Mouse (Mus musculus) CD8-positive naive resting alpha-beta T cell, adult 2 months (primary cell): ENCODE measurements around the gene Tent4b.
"Not testable (repeated sequence)": the region's sequence is repeated elsewhere in the genome, so short reads cannot be mapped to it uniquely, and the experiment has no call there.

Source experiments
- DNase-seq, 2 experiments: peaks; one replicate each; pipeline ENCODE4 v3.0.0; 2022; ENCODE audit warnings: low read depth in 2 of 2, low spot score in 2 of 2

Tent4b gene

DNA sequence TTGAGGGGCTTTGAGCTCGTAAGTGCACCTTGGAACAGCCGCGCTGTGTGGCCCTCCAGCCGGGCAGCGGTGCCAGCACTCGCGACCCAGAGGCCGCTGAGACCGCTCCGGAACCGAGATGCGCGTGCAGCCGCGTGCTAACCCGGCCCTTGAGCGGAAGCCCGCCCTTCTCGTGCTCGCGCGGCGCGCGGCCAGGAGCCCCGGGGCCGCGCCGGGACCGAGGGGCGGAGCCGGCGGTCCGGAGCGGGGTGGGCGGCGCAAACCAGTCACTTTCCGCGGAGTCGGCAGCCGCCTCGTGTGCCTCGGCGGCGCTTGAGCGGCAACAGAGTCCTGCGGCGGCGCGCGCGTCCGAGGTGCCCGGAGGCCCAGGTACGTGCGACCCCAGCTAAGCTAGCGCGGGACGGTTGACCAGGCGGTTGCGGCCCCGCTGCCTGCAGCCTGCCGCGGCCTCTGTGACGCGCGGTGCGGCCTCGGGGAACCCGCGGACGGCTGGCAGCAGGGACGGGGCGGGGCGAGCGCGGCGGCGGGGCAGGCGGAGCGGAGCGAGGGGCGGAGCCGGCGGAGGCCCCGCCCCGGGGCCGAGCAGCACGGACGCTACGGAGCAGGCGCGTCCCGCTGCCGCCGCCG lies at the start of gene Tent4b:
Tent4b (plus strand) TSS at position 269 of the 627 bp plus-strand sequence.
- DNase-seq: peak; percentile 89 to 91

- no peak for DNase-seq
Observed at GRCm38 (mm10) chr8:88150910-88151371, 48.1 kb upstream of the Tent4b start.

- DNase-seq: no peak
Observed at GRCm38 (mm10) chr8:88160237-88160995, 38.6 kb upstream of the Tent4b start.

DNA sequence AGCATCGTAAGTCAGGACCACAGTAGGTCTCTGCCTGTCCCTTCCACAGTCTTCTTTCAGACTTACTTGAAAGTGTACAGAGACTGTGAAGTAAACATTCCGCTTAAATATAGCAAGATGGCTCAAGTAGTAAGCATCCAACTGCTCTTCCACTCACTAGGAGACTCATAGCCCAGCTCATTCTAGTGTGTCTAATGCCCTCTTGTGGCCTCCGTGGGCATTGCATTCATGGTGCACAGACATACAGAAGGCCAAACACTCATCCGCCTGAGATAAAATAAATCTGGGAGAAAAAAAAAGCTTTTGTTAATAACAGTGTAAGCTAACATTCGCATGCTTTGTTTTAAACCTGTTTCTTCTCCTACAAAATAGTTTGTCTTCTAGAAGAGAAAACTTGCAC lies 37.6 kb upstream of the Tent4b start:
- peak; percentile 66 to 74 for DNase-seq

DNA sequence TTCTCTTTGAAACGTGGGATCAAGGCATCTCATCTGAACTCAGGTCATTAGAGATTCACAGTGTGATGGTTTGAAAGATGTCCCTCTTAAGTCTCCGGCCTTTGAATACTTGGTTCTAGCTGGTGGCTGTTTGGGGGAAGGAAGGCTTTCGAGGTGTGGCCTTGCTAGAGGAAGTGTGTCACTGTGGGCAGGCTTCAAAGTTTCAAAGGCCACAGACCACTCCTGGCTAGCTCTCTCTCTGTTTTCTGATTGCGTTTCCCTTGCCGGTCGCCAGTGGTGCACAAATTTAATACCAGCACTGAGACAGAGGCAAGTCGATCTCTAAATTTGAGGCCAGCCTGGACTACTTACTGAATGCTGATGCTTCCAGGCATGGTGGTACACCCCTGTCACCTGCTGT lies 23.7 kb upstream of the Tent4b start:
- peak; percentile 42 to 54 for DNase-seq

DNA sequence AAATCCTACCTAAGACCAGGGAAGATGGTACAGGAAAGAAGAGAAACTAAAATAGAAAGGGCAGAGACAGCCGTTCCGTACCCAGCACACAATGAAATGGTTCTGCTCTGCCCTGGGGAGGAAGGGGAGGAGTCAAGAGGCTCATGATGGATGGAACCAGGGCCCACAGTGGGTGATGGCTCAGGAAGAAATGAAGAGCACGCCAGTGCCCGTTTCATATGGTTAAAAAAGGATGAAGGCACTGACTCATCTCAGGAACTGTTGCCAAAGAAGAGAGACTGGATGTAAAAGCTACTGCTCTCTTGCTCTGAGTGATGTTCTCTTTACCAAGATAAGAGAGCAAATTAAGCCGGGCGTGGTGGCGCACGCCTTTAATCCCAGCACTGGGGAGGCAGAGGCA lies 21.7 kb upstream of the Tent4b start:
- DNase-seq: no peak

- no peak for DNase-seq
Observed at GRCm38 (mm10) chr8:88183121-88183520, 15.9 kb upstream of the Tent4b start.

- no peak for DNase-seq
Observed at GRCm38 (mm10) chr8:88184914-88185313, 14.1 kb upstream of the Tent4b start.

- no peak for DNase-seq
Observed at GRCm38 (mm10) chr8:88185716-88186115, 13.3 kb upstream of the Tent4b start.

- DNase-seq: no peak
Observed at GRCm38 (mm10) chr8:88197328-88197727, 1.7 kb upstream of the Tent4b start.

- DNase-seq: no peak
Observed at GRCm38 (mm10) chr8:88198551-88198944, 465 bp upstream of the Tent4b start.

DNA sequence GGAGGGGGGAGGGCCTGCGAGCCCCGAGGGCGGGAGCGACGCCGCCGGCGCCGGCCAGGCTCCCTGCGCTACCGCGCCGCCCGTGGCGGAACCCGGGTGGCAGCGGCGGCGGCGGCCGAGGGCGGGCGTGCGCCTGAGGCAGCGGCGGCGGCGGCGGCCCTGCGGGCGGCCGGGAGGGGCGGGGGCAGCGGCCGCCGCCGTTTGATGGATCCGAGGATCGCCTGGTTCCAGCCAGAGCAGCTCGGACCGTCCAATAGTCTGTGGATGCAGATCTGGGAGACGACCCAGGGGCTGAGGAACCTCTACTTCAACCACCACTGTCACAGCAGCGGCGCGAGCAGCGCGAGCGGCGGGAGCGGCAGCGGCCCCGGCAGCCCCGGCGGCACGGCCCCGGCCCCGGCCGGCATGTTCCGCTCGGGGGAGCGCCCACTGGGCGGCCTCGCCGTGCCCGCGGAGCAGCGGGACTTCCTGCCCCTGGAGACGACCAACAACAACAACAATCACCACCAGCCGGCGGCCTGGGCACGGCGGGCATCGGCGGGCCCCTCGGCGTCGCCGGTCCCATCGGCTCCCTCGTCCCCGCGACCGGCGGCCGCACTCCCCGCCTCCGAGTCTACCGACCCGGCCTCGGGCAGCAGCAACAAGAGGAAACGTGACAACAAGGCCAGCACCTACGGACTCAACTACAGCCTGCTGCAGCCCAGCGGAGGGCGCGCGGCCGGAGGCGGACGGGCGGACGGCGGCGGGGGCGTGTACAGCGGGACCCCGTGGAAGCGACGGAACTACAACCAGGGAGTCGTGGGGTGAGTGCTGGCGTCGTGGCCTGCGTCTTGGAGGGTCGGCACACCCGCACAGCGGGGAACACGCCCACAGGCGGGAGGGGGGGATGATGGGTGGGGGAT lies 938 bp downstream of the Tent4b start:
- DNase-seq: peak; percentile 13 to 21

- no peak for DNase-seq
Observed at GRCm38 (mm10) chr8:88200724-88201495, 1.9 kb downstream of the Tent4b start.

DNA sequence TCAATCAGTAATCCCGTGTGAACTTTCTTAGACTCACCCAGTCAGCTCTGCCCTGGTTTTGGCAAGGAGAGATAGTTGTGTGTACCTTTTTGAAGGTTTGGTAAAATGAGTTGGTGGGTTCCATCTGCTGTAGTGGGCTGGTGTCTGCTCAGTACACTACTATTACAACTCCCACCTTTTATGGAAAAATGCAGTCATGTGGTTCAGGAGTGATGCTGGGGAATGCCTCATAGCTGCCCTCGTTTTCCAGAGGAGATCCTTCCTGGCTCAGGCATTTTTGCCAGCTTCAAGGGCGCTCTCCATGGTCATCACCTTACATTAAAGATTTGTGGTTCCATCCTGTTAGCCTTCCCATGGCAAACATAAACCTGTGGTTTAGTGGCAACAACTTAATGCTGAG lies 2.6 kb downstream of the Tent4b start:
- DNase-seq: no peak

- no peak for DNase-seq
Observed at GRCm38 (mm10) chr8:88206016-88206415, 7.0 kb downstream of the Tent4b start.

- no peak for DNase-seq
Observed at GRCm38 (mm10) chr8:88207121-88207821, 8.3 kb downstream of the Tent4b start.

DNA sequence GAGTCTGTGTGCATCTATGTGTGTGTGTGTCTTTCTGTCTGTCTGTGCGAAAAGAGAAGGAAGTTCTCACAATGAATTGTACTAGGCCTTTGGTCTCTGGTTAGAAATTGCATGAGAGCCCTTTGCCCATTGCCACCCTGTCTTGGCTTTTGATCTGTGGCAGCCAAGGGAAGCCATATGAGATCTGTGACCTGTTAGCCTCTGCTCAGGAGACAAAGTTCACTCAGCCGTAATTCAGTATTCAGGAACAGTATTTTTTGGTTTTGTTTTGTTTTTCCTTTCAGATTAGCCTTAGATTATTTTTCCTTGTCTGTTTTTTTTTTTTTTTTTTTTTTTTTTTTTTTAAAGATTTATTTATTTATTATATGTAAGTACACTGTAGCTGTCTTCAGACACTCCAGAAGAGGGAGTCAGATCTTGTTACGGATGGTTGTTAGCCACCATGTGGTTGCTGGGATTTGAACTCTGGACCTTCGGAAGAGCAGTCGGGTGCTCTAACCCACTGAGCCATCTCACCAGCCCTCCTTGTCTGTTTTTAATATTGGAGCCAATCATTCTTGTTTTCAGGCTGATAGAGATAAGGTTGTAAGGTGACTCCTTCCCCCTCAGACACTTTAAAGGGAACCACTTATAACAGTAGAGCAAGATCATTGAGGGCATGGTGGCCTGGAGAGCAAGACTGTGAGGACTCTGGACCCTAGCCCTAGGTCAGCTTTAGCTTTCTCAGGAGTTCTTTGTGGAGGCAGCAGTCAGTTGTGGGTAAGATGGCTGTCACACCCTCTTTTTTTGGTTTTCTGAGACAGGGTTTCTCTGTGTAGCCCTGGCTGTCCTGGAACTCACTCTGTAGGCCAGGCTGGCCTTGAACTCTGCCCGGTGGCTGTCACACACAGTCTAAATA lies 11.2 kb downstream of the Tent4b start:
- DNase-seq: not testable (repeated sequence)

DNA sequence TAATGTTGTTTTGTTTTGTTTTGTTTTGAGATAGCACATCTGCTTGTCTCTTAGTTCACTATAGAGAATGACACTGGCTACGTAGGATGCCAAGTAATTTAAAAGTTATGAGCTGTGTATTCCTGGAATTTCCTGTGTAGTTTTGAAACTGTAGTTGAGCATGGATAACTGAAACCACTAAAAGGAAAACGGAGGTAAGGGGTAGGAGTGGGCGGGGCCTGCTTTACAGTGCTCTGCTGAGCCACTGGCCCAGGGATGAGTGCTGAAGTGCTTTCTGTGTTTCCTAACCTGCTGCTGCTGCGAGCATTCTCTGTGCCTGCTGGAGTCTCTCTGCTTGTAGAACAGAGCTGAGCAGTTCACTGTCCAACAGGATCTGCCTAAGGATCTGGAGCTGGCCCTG lies 22.3 kb downstream of the Tent4b start:
- DNase-seq: no peak

GRCm38 (mm10) chr8:88225358-88225757 lies 26.3 kb downstream of the Tent4b start:
- no peak for DNase-seq
